Mouse (Mus musculus) lung, adult 2 months (tissue): ENCODE results near the gene Hnrnph1. TPM values are rescaled to one million over a fixed set of nuclear protein-coding genes. Genes with fewer than 3 reads are reported as not detected.

Experiments
- DNase-seq: peaks from one replicate; pipeline ENCODE4 v3.0.0; 2022
- H3K4me1 ChIP-seq: fragments of 200-500 bp; 2 replicates; pipeline ENCODE4 v1.6.1; 2011; ENCODE audit warnings: low read length; ENCODE audit not compliant: control insufficient read depth, insufficient read depth
- H3K4me3 ChIP-seq: fragments of 200-500 bp; replicated peaks from 2 replicates; pipeline ENCODE3; 2011; ENCODE audit warnings: low read depth, mild to moderate bottlenecking, control low read depth, low read length; ENCODE audit errors: extremely low read depth
- CTCF ChIP-seq: fragments of 200-500 bp; IDR thresholded peaks from 2 replicates; pipeline ENCODE4 v1.5.1; 2011; ENCODE audit warnings: mild to moderate bottlenecking, low read length, control low read depth; ENCODE audit not compliant: insufficient read depth
- POLR2A ChIP-seq: fragments of 200-500 bp; IDR thresholded peaks from 2 replicates; pipeline ENCODE4 v1.6.1; 2011; ENCODE audit warnings: low read depth, mild to moderate bottlenecking, control low read depth, low read length, borderline replicate concordance; ENCODE audit errors: extremely low read depth
- WGBS: fragments of 180-500 bp; shearing (Covaris S2); methylation state at CpG from one replicate; pipeline ENCODE4 v1.1.7; 2018; 5-methylcytosine and 5-hydroxymethylcytosine counted together
- polyA plus RNA-seq: library from polyadenylated mRNA; depleted of rRNA; stranded (reverse); fragments of >200 nt; gene quantifications from 2 replicates; pipeline ENCODE4 v1.2.3, GENCODE M21; 2012

The Hnrnph1 gene
- polyA plus RNA-seq, 1 experiment: 94.9 TPM

DNA sequence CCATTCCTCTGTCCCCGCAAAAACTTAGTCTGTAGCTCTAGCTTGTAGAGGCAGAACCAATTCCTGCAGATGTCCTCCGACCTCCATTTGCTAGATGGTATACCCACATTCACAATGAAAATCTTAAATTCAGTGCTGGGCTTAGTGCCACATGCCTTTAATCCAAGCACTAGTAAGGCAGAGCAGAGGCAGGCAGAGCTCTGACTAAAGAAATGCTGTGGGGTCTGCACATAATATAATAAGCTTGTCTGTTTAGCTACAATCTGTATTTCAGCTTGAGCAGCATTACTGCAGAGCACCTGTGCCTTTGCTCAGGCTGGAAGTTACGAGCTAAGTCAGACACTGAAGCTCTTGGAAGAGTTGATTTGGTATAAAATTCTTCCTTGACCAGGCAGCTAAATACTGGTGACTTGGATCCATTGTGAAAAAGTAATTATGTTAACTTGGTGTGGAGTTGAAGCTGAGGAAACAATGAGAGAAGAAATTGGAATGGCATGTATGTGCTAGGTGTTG, 10.4 kb downstream of the Hnrnph1 start:
- TF ChIP-seq CTCF: no peak
- TF ChIP-seq POLR2A: no peak
- no peaks in the 10 kb centered on the region for H3K4me1 ChIP-seq
- 86% methylated on average over 3 of the region's 3 CpGs for WGBS
- no peak overlapping the region for H3K4me3 ChIP-seq
- no peak for DNase-seq

DNA sequence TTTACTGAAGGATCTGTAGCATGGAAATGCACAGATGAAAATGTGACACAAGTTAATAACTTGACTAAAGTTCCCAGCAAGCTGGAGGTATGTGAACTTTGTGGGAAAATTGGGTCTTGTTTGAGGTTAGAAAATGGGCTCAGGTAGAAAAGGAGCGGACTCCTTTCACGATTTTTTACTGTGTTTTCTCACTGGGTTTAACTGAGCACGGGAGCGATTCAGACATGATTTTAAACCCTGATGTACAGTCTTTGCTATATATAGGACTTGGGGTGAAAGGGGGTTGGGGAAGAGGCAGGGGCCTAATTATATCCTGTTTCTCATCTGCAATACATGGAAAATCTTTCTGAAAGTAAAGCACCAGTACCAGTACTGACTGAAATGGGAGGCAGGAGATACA, 10.9 kb downstream of the Hnrnph1 start:
- 82% methylated on average over 4 of the region's 4 CpGs for WGBS
- H3K4me3 ChIP-seq: no peak overlapping the region
- H3K4me1 ChIP-seq: no peaks in the 10 kb centered on the region
- TF ChIP-seq CTCF (no peak), POLR2A (no peak)
- no peak for DNase-seq

DNA sequence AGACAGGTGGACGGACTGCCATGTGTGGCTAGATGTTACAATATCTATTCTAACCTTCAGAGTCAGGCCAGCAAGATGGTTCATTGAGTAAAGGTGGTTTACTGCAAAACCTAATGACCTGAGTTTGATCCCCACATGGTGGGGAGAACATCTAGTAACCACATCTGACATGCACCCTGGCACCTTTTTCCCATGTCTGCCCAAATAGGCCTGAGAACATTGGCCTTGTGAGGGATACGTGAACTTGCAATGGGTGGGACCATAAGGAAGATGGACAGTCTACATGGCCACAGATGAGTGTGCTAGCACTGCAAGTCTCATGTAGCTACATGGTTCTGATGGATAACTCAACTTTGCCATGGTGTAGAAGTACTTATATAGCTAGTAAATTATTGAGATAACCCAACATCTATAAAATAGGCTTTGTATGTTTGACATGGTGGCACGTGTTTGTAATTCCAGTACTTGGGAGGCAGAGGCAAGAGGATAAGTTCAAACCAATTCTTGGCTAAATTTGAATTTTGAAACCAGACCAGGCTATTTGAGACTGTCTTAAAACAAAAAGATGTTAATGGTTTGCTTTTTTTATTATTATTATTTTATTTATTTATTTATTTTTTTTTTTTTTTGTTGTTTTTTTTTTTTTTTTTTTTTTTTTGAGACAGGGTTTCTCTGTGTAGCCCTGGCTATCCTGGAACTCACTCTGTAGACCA, 11.6 kb downstream of the Hnrnph1 start:
- no peaks in the 10 kb centered on the region for H3K4me1 ChIP-seq
- no peak for TF ChIP-seq POLR2A
- TF ChIP-seq CTCF: no peak
- 90% methylated on average over 3 of the region's 3 CpGs for WGBS
- no peak for DNase-seq
- no peak overlapping the region for H3K4me3 ChIP-seq

DNA sequence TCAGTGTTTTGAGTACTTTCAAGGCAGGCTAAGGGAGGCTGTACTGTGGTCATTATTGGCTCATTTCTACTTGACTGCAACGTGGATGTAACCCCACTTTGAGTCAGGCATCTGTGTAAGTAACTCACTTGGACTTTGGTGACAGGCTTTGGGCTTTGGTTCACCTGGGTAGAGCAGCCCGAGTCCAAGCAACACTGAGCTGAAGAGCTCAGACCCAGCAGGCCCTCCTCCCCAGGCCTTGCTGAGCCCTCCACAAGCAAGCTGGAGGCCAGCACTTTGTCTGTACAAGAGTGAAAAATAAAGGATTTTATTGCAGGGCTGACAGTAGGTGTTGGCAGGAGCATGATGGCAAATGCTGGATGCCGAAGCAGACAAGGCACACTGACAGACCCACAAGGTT, 12.2 kb downstream of the Hnrnph1 start:
- Histone ChIP-seq H3K4me1 (no peaks in the 10 kb centered on the region), H3K4me3 (no peak overlapping the region)
- WGBS: 58% methylated on average over 3 of the region's 3 CpGs
- no peak for DNase-seq
- TF ChIP-seq CTCF (no peak), POLR2A (no peak)

DNA sequence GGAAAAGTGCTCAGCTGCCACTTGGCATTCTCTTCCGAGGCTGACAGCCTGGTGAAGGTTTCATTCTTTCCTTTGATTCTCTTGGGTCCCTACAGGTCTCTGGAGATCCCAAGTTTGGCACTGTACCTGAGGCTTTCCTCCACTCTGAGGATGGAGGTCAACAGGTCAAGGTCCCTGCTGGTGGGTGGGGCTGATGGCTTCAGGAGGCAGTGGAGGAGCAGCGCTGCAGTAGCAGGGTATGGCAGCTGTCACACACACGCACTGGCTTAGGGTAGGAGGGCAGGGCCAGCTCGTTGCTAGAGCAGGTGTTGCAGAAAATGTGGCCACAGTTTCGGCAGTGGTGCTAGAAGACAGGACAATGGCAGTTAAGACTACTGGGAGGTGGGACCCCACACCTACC, 12.8 kb downstream of the Hnrnph1 start:
- DNase-seq: no peak
- WGBS: 71% methylated on average over 5 of the region's 5 CpGs
- TF ChIP-seq CTCF (no peak), POLR2A (no peak)

DNA sequence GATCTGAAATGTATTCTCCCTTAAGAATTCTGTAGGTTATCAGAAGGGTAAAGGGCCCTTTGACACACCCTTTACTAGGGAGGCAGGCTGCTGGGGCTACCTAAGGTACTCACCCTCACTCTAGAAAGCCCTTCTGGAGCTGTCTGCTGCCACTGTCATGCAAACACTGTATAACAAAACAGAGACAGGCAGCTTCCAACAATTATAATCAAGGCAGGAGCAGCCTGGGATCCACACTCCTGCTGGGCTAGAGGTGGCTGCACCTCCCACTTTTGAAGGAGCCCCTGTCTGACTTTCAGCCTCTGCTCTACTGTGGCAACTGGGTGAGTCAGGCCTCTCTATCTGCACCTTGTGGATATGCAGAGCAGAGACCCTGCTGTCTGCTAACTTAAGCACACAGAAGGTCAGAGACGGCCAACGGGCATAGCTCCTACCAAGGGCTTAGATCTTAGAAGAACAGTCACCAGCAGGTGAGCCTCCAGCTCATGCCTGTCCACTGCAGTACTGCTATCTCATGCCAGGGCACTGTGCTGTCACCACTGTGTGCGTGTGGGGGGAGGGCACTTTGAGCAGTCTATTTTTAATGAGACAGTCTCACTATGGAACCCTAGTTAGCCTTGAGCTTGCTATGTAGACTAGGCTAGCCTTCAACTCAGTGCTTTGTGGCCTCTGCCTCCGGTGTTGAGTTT, 14.6 kb downstream of the Hnrnph1 start:
- TF ChIP-seq CTCF (no peak), POLR2A (no peak)
- Histone ChIP-seq H3K4me1 (no peaks in the 10 kb centered on the region), H3K4me3 (no peak overlapping the region)
- WGBS: 82% methylated on average over 4 of the region's 4 CpGs
- no peak for DNase-seq

More for the DNA sequence above, 12.8 kb downstream of the Hnrnph1 start:
- Histone ChIP-seq H3K4me1 (no peaks in the 10 kb centered on the region), H3K4me3 (no peak overlapping the region)

DNA sequence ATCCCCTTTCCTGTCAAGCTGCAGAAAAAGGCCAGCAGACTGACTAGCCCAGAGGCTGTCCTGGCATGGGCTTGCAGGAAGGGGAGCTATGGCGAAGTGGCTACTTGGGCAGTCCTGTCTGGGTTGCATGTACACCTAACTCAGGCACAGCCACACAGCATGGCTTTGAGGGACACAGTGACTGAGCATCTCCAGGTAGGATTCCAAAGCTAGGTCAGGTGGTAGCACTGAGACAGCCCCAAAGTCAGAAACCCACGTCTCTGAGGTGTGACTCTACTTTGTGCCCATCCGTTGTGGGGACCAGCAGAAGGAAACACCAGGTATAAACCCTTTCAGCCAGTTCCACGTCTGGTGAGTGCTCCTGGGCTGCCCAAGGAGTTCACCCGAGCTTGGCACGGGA, 16.5 kb downstream of the Hnrnph1 start:
- TF ChIP-seq POLR2A (no peak), CTCF (no peak)
- WGBS: 84% methylated on average over 6 of the region's 6 CpGs
- no peak for DNase-seq

DNA sequence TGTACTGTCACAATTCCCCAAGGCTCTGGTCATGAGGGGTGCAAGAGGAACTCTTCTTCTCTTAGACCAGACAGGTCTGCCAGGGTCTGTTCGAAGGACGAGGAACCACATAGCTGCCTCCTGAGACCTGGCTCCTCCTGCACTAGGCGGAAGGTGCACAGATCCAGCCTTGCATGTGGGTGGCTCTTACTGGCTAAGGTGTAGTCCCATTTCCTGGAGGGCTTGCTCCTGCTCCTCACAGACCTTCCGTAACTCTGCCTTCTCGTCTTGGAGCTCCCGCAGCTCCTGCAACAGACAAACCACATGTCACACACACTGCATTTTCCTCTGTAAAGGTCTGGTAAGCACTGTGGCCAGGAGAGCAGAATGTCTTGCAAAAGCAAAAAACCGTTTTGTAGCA, 17.9 kb downstream of the Hnrnph1 start:
- TF ChIP-seq CTCF: no peak
- no peak for TF ChIP-seq POLR2A
- Histone ChIP-seq H3K4me3 (no peak overlapping the region), H3K4me1 (no peaks in the 10 kb centered on the region)
- 95% methylated on average over 7 of the region's 7 CpGs for WGBS
- DNase-seq: no peak

More for the DNA sequence above, 16.5 kb downstream of the Hnrnph1 start:
- H3K4me1 ChIP-seq: no peaks in the 10 kb centered on the region
- H3K4me3 ChIP-seq: no peak overlapping the region

DNA sequence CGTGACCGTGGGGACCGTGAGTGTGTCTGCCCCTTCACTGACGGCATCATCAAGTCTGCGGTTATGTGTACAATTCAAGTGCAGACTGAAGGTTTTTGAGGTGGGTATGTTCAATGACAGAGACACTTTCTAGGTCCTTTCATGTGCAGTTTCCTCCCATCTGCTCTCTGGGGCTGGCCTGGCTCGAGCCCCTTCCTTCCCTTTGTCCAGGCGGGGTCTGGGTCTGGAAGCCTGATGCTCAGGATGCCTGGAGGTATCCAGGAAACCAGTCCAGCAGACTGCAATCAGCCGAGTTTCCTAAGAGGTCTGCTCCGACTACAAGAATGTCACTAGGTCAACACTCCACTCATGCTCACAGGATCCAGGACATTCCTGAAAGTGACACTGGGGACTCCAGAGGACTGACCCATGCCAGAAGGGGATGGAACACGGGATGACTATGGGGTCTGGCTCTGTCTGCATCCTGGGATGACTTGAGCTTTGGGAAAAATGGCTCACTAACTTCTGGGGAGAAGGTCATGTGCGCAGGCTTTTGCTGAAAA, 20.0 kb downstream of the Hnrnph1 start:
- TF ChIP-seq POLR2A: no peak
- TF ChIP-seq CTCF: no peak
- 65% methylated on average over 11 of the region's 11 CpGs for WGBS

More for the DNA sequence above, 20.0 kb downstream of the Hnrnph1 start:
- no peak for DNase-seq
- Histone ChIP-seq H3K4me3 (no peak overlapping the region), H3K4me1 (no peaks in the 10 kb centered on the region)
